Mouse (Mus musculus) myocyte (in vitro differentiated cells): Measurements from ENCODE around the gene Zfp607b.

ENCODE experiments used
- CEBPB ChIP-seq: IDR thresholded peaks from 2 replicates; pipeline ENCODE4 v1.6.1; 2011; ENCODE audit warnings: mild to moderate bottlenecking, moderate library complexity; ENCODE audit not compliant: poor library complexity, insufficient read depth, severe bottlenecking
- E2F4 ChIP-seq: IDR thresholded peaks from one replicate; pipeline ENCODE4 v1.6.1; 2011; ENCODE audit warnings: mild to moderate bottlenecking, control low read depth, moderate library complexity; ENCODE audit not compliant: insufficient read depth
- MAX ChIP-seq: IDR thresholded peaks from one replicate; pipeline ENCODE4 v1.6.1; 2011; ENCODE audit warnings: low read depth, mild to moderate bottlenecking, control low read depth
- POLR2A ChIP-seq: IDR thresholded peaks from one replicate; pipeline ENCODE4 v1.6.1; 2011; ENCODE audit warnings: low read depth, mild to moderate bottlenecking, control low read depth, moderate library complexity; ENCODE audit not compliant: insufficient read length
- POLR2AphosphoS2 ChIP-seq: IDR thresholded peaks from one replicate; pipeline ENCODE4 v1.6.1; 2011; ENCODE audit warnings: low read depth, control low read depth; ENCODE audit not compliant: insufficient read length
- REST ChIP-seq: IDR thresholded peaks from one replicate; pipeline ENCODE4 v1.6.1; 2011; ENCODE audit warnings: mild to moderate bottlenecking, control low read depth, moderate library complexity; ENCODE audit not compliant: insufficient read depth, insufficient read length
- USF1 ChIP-seq: IDR thresholded peaks from one replicate; pipeline ENCODE4 v1.6.1; 2011; ENCODE audit warnings: low read depth, mild to moderate bottlenecking, control low read depth, moderate library complexity

DNA sequence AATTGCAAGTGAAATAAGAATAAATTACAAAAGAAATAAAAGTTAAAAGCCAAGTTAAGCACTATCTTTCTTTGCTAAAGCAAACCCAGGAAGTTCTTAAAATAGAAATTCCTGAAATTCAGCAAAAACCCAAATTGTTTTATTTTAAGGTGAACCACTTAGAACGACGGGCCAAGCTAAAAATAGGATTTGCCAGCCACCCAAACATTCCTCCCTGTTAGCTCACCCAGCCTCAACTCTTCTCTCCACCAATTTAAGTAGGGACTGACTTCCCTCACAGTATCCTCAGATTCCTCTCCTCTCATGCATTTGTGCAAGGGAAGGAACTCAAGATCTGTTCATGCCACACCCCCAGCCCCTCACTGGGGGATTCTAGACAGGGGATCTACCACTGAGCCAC, 5.9 kb upstream of the Zfp607b start:
- TF ChIP-seq CEBPB (no peak), E2F4 (no peak), USF1 (no peak), POLR2A (no peak), MAX (no peak), REST (no peak), POLR2AphosphoS2 (no peak)
